ENCODE assay signal across 21 mouse cellular contexts in the genomic region with DNA sequence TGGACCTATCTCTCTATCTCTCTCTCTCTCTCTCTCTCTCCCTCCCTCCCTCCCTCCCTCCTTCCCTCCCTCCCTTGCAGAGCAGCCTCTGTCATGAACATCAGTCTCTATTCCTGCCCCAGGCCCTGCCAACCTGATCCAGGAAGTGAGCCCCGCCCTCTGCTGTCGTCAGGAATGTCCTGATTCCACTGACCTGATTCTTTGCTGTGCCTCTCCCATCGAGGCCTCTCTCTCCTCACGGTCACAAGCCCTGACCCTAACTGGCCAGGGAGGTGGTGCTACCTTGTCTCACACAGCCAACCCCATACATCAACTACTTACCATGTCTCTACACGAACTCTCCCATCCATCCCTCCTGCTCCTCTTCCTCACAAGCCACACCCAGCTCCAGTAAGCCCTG. TPM values are rescaled to one million over a fixed set of nuclear protein-coding genes. Genes with fewer than 3 reads are reported as not detected.
DNase-seq lines count a peak whose midpoint lies in the region; ATAC-seq and TF ChIP-seq lines count a peak whose summit lies in the region.
"Had no signal": no experiment of that assay in that cellular context is flagged by ENCODE, and none has a peak within 500 bp of the region (broad histone marks: within the 10 kb centered on the region; RNA-seq: fewer than 3 reads in every experiment).

No protein-coding gene starts in this region.

- no peak overlapping the region for H3K9ac ChIP-seq in heart, postnatal 0 days (replicated peaks; ENCODE audit: low read depth, low read length)
- H3K9ac ChIP-seq in intestine, embryonic 15.5 days, result no peak overlapping the region
- H3K9ac ChIP-seq in stomach, postnatal 0 days (ENCODE audit: low read length), result no peak overlapping the region
- H3K9ac ChIP-seq: forebrain, embryonic 12.5 days; midbrain, embryonic 15.5 days had no signal

- no peak for TF ChIP-seq EP300 in heart, postnatal 0 days (IDR thresholded peaks at IDR 0.05; ENCODE audit: low read depth)
- no peak for TF ChIP-seq EP300 in stomach, postnatal 0 days (optimal IDR thresholded peaks at IDR 0.05)

- H3K27ac ChIP-seq in heart, postnatal 0 days (ENCODE audit: low read depth), result peak overlapping the region; percentile 5
- H3K27ac ChIP-seq in heart, embryonic 10.5 days, result no peak overlapping the region
- H3K27ac ChIP-seq in intestine, embryonic 15.5 days, result no peak overlapping the region
- peak overlapping the region; percentile 25; the same call in 1 of the 2 replicates for H3K27ac ChIP-seq in stomach, postnatal 0 days (replicated peaks)
- H3K27ac ChIP-seq: embryonic facial prominence, embryonic 10.5 days; forebrain, embryonic 12.5 days; hindbrain, embryonic 10.5 days; hindbrain, postnatal 0 days; layer of hippocampus, adult 2 months; limb, embryonic 10.5 days; midbrain, embryonic 15.5 days had no signal

- H3K9me3 ChIP-seq in heart, postnatal 0 days (replicated peaks; ENCODE audit: control insufficient read depth, low read length), result no peaks in the 10 kb centered on the region
- H3K9me3 ChIP-seq in heart, embryonic 10.5 days, result no peaks in the 10 kb centered on the region
- H3K9me3 ChIP-seq in intestine, embryonic 15.5 days, result no peaks in the 10 kb centered on the region
- no peaks in the 10 kb centered on the region for H3K9me3 ChIP-seq in stomach, postnatal 0 days (ENCODE audit: control insufficient read depth, low read length)
- H3K9me3 ChIP-seq: embryonic facial prominence, embryonic 10.5 days; forebrain, embryonic 12.5 days; hindbrain, embryonic 10.5 days; limb, embryonic 10.5 days; midbrain, embryonic 15.5 days had no signal

- H3K36me3 ChIP-seq in heart, postnatal 0 days (replicated peaks; ENCODE audit: control insufficient read depth, insufficient read depth, low read length), result no peaks in the 10 kb centered on the region
- H3K36me3 ChIP-seq in heart, embryonic 10.5 days, result no peaks in the 10 kb centered on the region
- H3K36me3 ChIP-seq in intestine, embryonic 15.5 days, result no peaks in the 10 kb centered on the region
- no peaks in the 10 kb centered on the region for H3K36me3 ChIP-seq in stomach, postnatal 0 days (ENCODE audit: control insufficient read depth, insufficient read depth, low read length)
- H3K36me3 ChIP-seq: embryonic facial prominence, embryonic 10.5 days; forebrain, embryonic 12.5 days; hindbrain, embryonic 10.5 days; limb, embryonic 10.5 days; midbrain, embryonic 15.5 days had no signal

- H3K4me3 ChIP-seq in heart, postnatal 0 days (ENCODE audit: low read depth, low read length), result no peak overlapping the region
- no peak overlapping the region for H3K4me3 ChIP-seq in heart, embryonic 10.5 days
- H3K4me3 ChIP-seq in intestine, embryonic 15.5 days (replicated peaks), result no peak overlapping the region
- H3K4me3 ChIP-seq in stomach, postnatal 0 days (ENCODE audit: low read depth, low read length), result no peak overlapping the region
- H3K4me3 ChIP-seq: embryonic facial prominence, embryonic 10.5 days; forebrain, embryonic 12.5 days; hindbrain, embryonic 10.5 days; layer of hippocampus, adult 2 months; limb, embryonic 10.5 days; midbrain, embryonic 15.5 days; myocyte had no signal

- no peak overlapping the region for H3K4me2 ChIP-seq in heart, postnatal 0 days (ENCODE audit: low read depth, low read length)
- H3K4me2 ChIP-seq in intestine, embryonic 15.5 days (replicated peaks), result no peak overlapping the region
- no peak overlapping the region for H3K4me2 ChIP-seq in stomach, postnatal 0 days (replicated peaks; ENCODE audit: low read depth)
- H3K4me2 ChIP-seq: forebrain, embryonic 12.5 days; midbrain, embryonic 15.5 days had no signal

- no peaks in the 10 kb centered on the region for H3K27me3 ChIP-seq in heart, postnatal 0 days (ENCODE audit: control insufficient read depth, insufficient read depth, low read length)
- no peaks in the 10 kb centered on the region for H3K27me3 ChIP-seq in heart, embryonic 10.5 days (ENCODE audit: insufficient read depth, poor library complexity, severe bottlenecking)
- no peaks in the 10 kb centered on the region for H3K27me3 ChIP-seq in intestine, embryonic 15.5 days (replicated peaks)
- no peaks in the 10 kb centered on the region for H3K27me3 ChIP-seq in stomach, postnatal 0 days (ENCODE audit: control insufficient read depth, insufficient read depth, low read length)
- H3K27me3 ChIP-seq: forebrain, embryonic 12.5 days; midbrain, embryonic 15.5 days had no signal

- no peak for TF ChIP-seq CTCF in heart, postnatal 0 days (IDR thresholded peaks at IDR 0.05; ENCODE audit: low read depth)
- no peak for TF ChIP-seq CTCF in stomach, postnatal 0 days (IDR thresholded peaks at IDR 0.05; ENCODE audit: low read depth)

- 43% methylated on average over 5 of the region's 5 CpGs for WGBS in heart, postnatal 0 days
- 47% methylated on average over 5 of the region's 5 CpGs for WGBS in heart, embryonic 10.5 days
- WGBS in intestine, embryonic 15.5 days, result 43% methylated on average over 5 of the region's 5 CpGs
- 29% methylated on average over 5 of the region's 5 CpGs for WGBS in stomach, postnatal 0 days

- peaks cover 7% of the 10 kb centered on the region; the same call in 1 of the 2 replicates for H3K4me1 ChIP-seq in heart, postnatal 0 days (ENCODE audit: control insufficient read depth, insufficient read depth)
- peaks cover 38% of the 10 kb centered on the region for H3K4me1 ChIP-seq in heart, embryonic 10.5 days
- no peaks in the 10 kb centered on the region for H3K4me1 ChIP-seq in intestine, embryonic 15.5 days (replicated peaks)
- H3K4me1 ChIP-seq in stomach, postnatal 0 days (replicated peaks; ENCODE audit: control insufficient read depth, insufficient read depth), result peaks cover 3% of the 10 kb centered on the region; the same call in 1 of the 2 replicates
- H3K4me1 ChIP-seq: forebrain, embryonic 12.5 days; midbrain, embryonic 15.5 days had no signal

- DNase-seq in heart, postnatal 0 days (ENCODE audit: low spot score), result no peak
- DNase-seq in heart, embryonic 10.5 days (ENCODE audit: low spot score), result no peak
- DNase-seq in lung, postnatal 36 days, result peak; percentile 47
- no peak for DNase-seq in lung, postnatal 25 days (ENCODE audit: low spot score)
- DNase-seq in stomach, postnatal 0 days (ENCODE audit: low spot score), result peak; percentile 62
- DNase-seq in layer of hippocampus, postnatal 36 days, result no peak
- DNase-seq: cerebellum, adult 8-10 months; gastrocnemius, postnatal 36 days; kidney, adult 2 months; kidney, postnatal 14 days; thymus, adult 18-20 months; thymus, postnatal 4 days had no signal

- no peak for ATAC-seq in heart, postnatal 0 days (ENCODE audit: insufficient read depth, low read depth)
- peak; percentile 28; the same call in 1 of the 2 replicates for ATAC-seq in intestine, embryonic 15.5 days
- peak; percentile 62 for ATAC-seq in stomach, postnatal 0 days (ENCODE audit: low FRiP score, low TSS enrichment)
- ATAC-seq: hindbrain, postnatal 0 days; midbrain, embryonic 15.5 days had no signal

RNA-seq across cellular contexts. Expression of gene Tex2, which starts 33.3 kb away (rescaled TPM):
- 23.7 and 37.4 TPM in 2 replicates for total RNA-seq in heart, postnatal 0 days (2014; rRNA removed; ENCODE audit: low replicate concordance)
- polyA plus RNA-seq in heart, postnatal 0 days (2015; fragmentation: Nextera tagmentation; extraction: Ambion mirVana), result 14.0 and 14.5 TPM in 2 replicates
- polyA plus RNA-seq in heart, embryonic 10.5 days (2016; fragmentation: Nextera tagmentation; extraction: Ambion mirVana), result 12.5 and 17.9 TPM in 2 replicates
- 10.4 and 11.1 TPM in 2 replicates for polyA plus RNA-seq in intestine, embryonic 15.5 days (2015; fragmentation: Nextera tagmentation; extraction: Ambion mirVana)
- 11.6 and 12.1 TPM in 2 replicates for polyA plus RNA-seq in stomach, postnatal 0 days (2015; fragmentation: Nextera tagmentation; extraction: Ambion mirVana)
- 100 to 1,000 TPM; 135 to 146 TPM for total RNA-seq in layer of hippocampus, postnatal 36 days (2021)

Comparison
In these comparisons a context has a peak if more than half of its experiments do, and no peak if none do; other contexts are left out.
1. DNase-seq: peak in lung, postnatal 36 days (single experiment) and stomach, postnatal 0 days (single experiment); none in heart, postnatal 0 days (single experiment), heart, embryonic 10.5 days (single experiment), lung, postnatal 25 days (single experiment) and layer of hippocampus, postnatal 36 days (0 of 2).
2. H3K27ac ChIP-seq: peak in heart, postnatal 0 days (single experiment) and stomach, postnatal 0 days (single experiment); none in heart, embryonic 10.5 days (single experiment) and intestine, embryonic 15.5 days (single experiment).